Mouse (Mus musculus): ENCODE measurements around the gene Golga5. TPM values are rescaled to one million over a fixed set of nuclear protein-coding genes. Genes with fewer than 3 reads are reported as not detected.

Gene Golga5
- total and polyA plus RNA-seq, 3 experiments, result 29.5 to 35.7 (median 35.5) TPM

- Histone ChIP-seq H3K4me2 (ENCODE audit: insufficient read depth, low read depth, poor library complexity, severe bottlenecking) (no peak overlapping the region), H3K4me3 (replicated peaks in 1 of 3; ENCODE audit: low read depth in 2 of 3, low read length in 2 of 3, poor library complexity in 1 of 3) (no peak overlapping the region), H3K27ac (ENCODE audit: insufficient read depth, low read depth) (no peak overlapping the region), H3K9ac (ENCODE audit: insufficient read depth, low read depth) (no peak overlapping the region), H3K9me3 (replicated peaks; ENCODE audit: low read length) (peaks cover 4% of the 10 kb centered on the region), H3K79me2 (replicated peaks; ENCODE audit: control insufficient read depth, extremely low read depth, insufficient read depth, poor library complexity, severe bottlenecking) (no peaks in the 10 kb centered on the region), H3K36me3 (replicated peaks in 1 of 2; ENCODE audit: control insufficient read depth in 1 of 2, insufficient read depth in 1 of 2, low read length in 1 of 2) (peaks cover 7 to 49% of the 10 kb centered on the region in 2 experiments), H3K4me1 (ENCODE audit: control insufficient read depth in 1 of 2, insufficient read depth in 2 of 2) (peaks cover 4 to 35% of the 10 kb centered on the region in 2 experiments; a peak in 3 of 4 replicates), H3K27me3 (replicated peaks) (no peaks in the 10 kb centered on the region)
- no peak for DNase-seq (ENCODE audit: extremely low read depth)
- in situ Hi-C loops (cut with MboI; ENCODE audit: low pct_ligation_motif_present, low pct_unique_long_range_greater_than_20kb, low sequenced_read_pairs) (no loop called here), dilution Hi-C loops (cut with MboI; ENCODE audit: extremely low pct_ligation_motif_present, extremely low pct_unique_long_range_greater_than_20kb, low sequenced_read_pairs) (no loop called here)
- TF ChIP-seq BHLHE40 (IDR thresholded peaks at IDR 0.05; ENCODE audit: low read depth, low read length) (0 out of 2 replicates have a peak, but pooled peaks have one; percentile 9), TBP (conservative IDR thresholded peaks at IDR 0.05; ENCODE audit: low read depth, low read length) (no peak), JUND (conservative IDR thresholded peaks at IDR 0.05; ENCODE audit: low read depth, low read length) (no peak)
These were observed 46.9 kb upstream of the Golga5 start for GRCm38 (mm10) chr12:102422065-102422464.

- no peak for TF ChIP-seq BHLHE40 (IDR thresholded peaks at IDR 0.05; ENCODE audit: low read depth, low read length)
- TF ChIP-seq USF1 (IDR thresholded peaks at IDR 0.05; ENCODE audit: low read depth, low read length), result no peak
- no peak for TF ChIP-seq JUN (IDR thresholded peaks at IDR 0.05; ENCODE audit: insufficient read depth, low read depth, low read length)
- dilution Hi-C loops (cut with MboI; ENCODE audit: extremely low pct_ligation_motif_present, extremely low pct_unique_long_range_greater_than_20kb, low sequenced_read_pairs), result no loop called here
These were observed 46.2 kb upstream of the Golga5 start for GRCm38 (mm10) chr12:102422623-102423320.

GRCm38 (mm10) chr12:102423625-102424024, 45.3 kb upstream of the Golga5 start:
- no peaks in the 10 kb centered on the region for H3K27me3 ChIP-seq (replicated peaks)
- in situ Hi-C loops (cut with MboI; ENCODE audit: low pct_ligation_motif_present, low pct_unique_long_range_greater_than_20kb, low sequenced_read_pairs), result no loop called here
- no peak overlapping the region for H3K4me2 ChIP-seq (ENCODE audit: insufficient read depth, low read depth, poor library complexity, severe bottlenecking)
- no peak overlapping the region for H3K4me3 ChIP-seq (replicated peaks in 1 of 3; ENCODE audit: low read depth in 2 of 3, low read length in 2 of 3, poor library complexity in 1 of 3)
- peaks cover 4% of the 10 kb centered on the region for H3K9me3 ChIP-seq (replicated peaks; ENCODE audit: low read length)
- no peak overlapping the region for H3K9ac ChIP-seq (ENCODE audit: insufficient read depth, low read depth)
- dilution Hi-C loops (cut with MboI; ENCODE audit: extremely low pct_ligation_motif_present, extremely low pct_unique_long_range_greater_than_20kb, low sequenced_read_pairs), result no loop called here
- H3K79me2 ChIP-seq (replicated peaks; ENCODE audit: control insufficient read depth, extremely low read depth, insufficient read depth, poor library complexity, severe bottlenecking), result no peaks in the 10 kb centered on the region
- peaks cover 7 to 40% of the 10 kb centered on the region in 2 experiments for H3K36me3 ChIP-seq (replicated peaks in 1 of 2; ENCODE audit: control insufficient read depth in 1 of 2, insufficient read depth in 1 of 2, low read length in 1 of 2)
- H3K4me1 ChIP-seq (ENCODE audit: control insufficient read depth in 1 of 2, insufficient read depth in 2 of 2), result peaks cover 4 to 23% of the 10 kb centered on the region in 2 experiments; a peak in 3 of 4 replicates
- no peak overlapping the region for H3K27ac ChIP-seq (ENCODE audit: insufficient read depth, low read depth)
- no peak for DNase-seq (ENCODE audit: extremely low read depth)
- TF ChIP-seq MYC (IDR thresholded peaks at IDR 0.05; ENCODE audit: low read depth, low read length) (no peak), ETS1 (conservative IDR thresholded peaks at IDR 0.05; ENCODE audit: low read depth, low read length) (no peak), IRF4 (IDR thresholded peaks at IDR 0.05; ENCODE audit: low read depth, low read length) (no peak), RCOR1 (conservative IDR thresholded peaks at IDR 0.05; ENCODE audit: low read depth, low read length) (no peak), E2F4 (IDR thresholded peaks at IDR 0.05; ENCODE audit: insufficient replicate concordance, low read depth, low read length) (no peak), KAT2A (IDR thresholded peaks at IDR 0.05; ENCODE audit: insufficient replicate concordance, low read length) (no peak), TCF12 (IDR thresholded peaks at IDR 0.05; ENCODE audit: low read depth, low read length) (no peak), CTCF (conservative IDR thresholded peaks at IDR 0.05 in 1 of 2, IDR thresholded peaks at IDR 0.05 in 1 of 2; ENCODE audit: low read depth in 2 of 2, low read length in 2 of 2) (no peak), CHD1 (IDR thresholded peaks at IDR 0.05; ENCODE audit: low read depth, low read length) (no peak), USF2 (conservative IDR thresholded peaks at IDR 0.05; ENCODE audit: low read depth, low read length) (no peak)

More at GRCm38 (mm10) chr12:102422623-102423320, 46.2 kb upstream of the Golga5 start:
- H3K4me2 ChIP-seq (ENCODE audit: insufficient read depth, low read depth, poor library complexity, severe bottlenecking), result no peak overlapping the region
- no peaks in the 10 kb centered on the region for H3K79me2 ChIP-seq (replicated peaks; ENCODE audit: control insufficient read depth, extremely low read depth, insufficient read depth, poor library complexity, severe bottlenecking)
- peaks cover 4 to 30% of the 10 kb centered on the region in 2 experiments; a peak in 3 of 4 replicates for H3K4me1 ChIP-seq (ENCODE audit: control insufficient read depth in 1 of 2, insufficient read depth in 2 of 2)
- H3K9me3 ChIP-seq (replicated peaks; ENCODE audit: low read length), result peaks cover 4% of the 10 kb centered on the region
- no peak overlapping the region for H3K4me3 ChIP-seq (replicated peaks in 1 of 3; ENCODE audit: low read depth in 2 of 3, low read length in 2 of 3, poor library complexity in 1 of 3)
- in situ Hi-C loops (cut with MboI; ENCODE audit: low pct_ligation_motif_present, low pct_unique_long_range_greater_than_20kb, low sequenced_read_pairs), result no loop called here
- no peaks in the 10 kb centered on the region for H3K27me3 ChIP-seq (replicated peaks)
- no peak overlapping the region for H3K27ac ChIP-seq (ENCODE audit: insufficient read depth, low read depth)
- no peak for DNase-seq (ENCODE audit: extremely low read depth)
- peaks cover 7 to 45% of the 10 kb centered on the region in 2 experiments for H3K36me3 ChIP-seq (replicated peaks in 1 of 2; ENCODE audit: control insufficient read depth in 1 of 2, insufficient read depth in 1 of 2, low read length in 1 of 2)
- no peak overlapping the region for H3K9ac ChIP-seq (ENCODE audit: insufficient read depth, low read depth)
